Mouse (Mus musculus) G1E-ER4 (cell line): ENCODE results near the gene Foxm1. TPM values are rescaled to one million over a fixed set of nuclear protein-coding genes. Genes with fewer than 3 reads are reported as not detected.

ENCODE experiments used
- GATA1 ChIP-seq: IDR thresholded peaks from one replicate; pipeline ENCODE4 v1.8.0; 2012; ENCODE audit warnings: low read length, inconsistent platforms
- polyA plus RNA-seq: library from polyadenylated mRNA; stranded (reverse); fragments of >175 nt; gene quantifications from 2 replicates; pipeline ENCODE4 v1.2.3, GENCODE M21; 2012

The Foxm1 gene
- polyA plus RNA-seq, 1 experiment = 59.5 TPM

DNA sequence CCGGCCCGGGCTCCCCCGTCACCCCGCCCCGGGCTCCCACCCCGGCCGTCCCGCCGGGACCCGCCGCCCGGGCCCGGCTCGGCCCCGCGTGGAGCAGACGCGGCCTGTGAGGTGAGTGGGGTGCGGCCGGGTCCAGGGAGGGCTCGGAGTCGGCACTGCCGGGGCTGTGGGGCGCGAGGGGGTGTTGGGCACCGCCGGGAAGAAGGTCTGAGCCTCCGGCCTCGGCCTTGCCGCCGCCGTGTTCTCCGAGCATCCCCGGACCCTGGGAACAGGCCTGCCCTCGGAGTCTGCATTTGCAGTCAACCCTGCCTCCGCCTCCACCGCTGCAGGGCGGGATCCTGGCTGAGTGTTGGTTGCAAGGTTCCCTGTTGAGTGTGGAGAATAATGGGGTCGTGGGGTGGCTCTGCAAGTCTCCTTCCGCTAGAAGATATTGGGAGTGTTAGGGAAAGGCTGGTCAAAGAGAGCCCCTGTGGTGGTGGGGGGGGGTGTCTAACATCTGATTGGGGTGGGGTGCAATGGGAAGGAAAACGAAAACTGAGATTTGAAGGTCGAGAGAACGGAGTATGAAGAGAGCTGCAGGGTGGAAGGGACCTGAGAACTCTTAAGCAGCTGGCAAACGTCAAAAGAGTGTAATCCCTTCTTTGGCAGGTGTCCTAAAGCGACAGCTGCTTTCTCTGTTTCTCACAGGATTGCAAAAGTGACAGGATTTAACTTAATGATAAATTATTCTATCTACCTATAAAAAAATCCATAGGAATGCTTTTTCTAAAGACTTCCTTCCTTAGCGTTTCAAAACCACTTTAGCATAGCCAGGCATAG, 449 bp downstream of the Foxm1 start:
- TF ChIP-seq GATA1 = no peak

DNA sequence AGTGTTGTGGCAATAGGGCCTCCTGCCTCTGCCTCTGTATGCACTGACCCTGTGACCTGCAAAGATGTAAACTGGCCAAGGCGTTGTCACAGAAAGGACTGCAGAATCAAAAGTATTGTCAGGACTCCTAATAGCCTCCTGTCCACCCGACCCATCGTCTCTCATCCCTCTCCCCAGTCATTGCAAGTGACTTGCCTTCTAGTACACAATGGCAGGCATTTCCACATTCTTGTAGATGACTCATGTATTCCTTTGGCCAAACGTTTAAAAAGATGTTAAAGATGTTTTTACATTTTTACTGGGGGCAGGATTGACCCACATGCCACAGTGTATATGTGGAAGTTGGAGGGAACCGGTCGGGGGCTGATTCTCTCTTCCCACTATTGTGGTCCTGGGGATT, 2.0 kb downstream of the Foxm1 start:
- TF ChIP-seq GATA1 = no peak

DNA sequence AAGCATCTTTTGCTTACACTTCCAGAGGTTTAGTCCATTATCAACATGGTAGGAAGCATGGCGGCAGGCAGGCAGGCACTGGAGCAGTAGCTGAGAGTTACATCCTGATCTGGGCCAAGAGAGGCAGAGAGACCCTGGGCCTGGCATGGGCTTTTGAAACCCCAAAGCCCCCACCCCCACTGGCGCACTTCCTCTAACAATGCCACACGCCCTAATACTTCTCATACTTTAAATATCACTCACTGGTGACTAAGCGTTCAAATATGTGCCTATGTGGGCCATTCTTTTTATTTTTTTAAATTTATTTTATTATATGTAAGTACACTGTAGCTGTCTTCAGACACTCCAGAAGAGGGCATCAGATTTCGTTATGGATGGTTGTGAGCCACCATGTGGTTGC, 3.7 kb downstream of the Foxm1 start:
- no peak for TF ChIP-seq GATA1

DNA sequence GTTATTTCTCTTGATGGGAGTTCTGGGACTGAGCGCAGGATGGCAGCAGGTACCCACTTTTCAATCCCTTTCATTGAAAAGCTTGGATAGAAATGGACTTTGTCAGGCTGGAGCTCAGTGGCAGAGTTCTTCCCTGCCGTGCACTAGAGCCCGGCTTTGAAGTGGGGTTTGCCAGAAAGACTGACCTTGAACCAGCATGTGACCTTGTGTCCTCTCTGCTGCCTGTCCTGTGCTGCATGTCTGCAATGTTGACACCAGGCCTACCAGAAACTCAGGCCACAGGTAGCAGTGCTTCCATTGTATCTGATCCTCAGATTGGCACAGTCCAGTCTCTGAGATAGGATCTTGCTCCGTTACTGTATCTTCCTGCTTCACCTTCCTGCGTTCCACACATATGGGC, 7.3 kb downstream of the Foxm1 start:
- no peak for TF ChIP-seq GATA1

DNA sequence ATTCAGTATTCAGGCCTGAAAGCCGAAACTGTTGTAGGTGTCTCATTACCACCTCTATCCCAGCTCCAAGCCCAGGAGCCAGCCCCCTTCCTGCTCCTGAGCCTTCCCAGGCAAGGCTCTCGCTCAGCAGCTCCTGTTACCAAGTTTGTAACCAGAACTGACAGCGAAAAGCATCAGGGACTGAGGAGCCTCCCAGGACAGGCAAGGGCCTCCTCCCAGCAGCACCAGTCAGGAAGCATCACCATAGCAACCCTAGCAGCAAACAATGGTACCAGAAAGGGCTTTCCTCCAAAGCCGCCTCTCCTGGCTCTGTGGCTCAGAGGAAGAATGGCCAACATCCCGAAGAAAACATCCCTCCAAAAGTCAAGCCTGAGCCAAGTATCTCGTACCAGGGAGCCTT, 12.4 kb downstream of the Foxm1 start, which contains the start of the genes Tex52 and Gm44596:
Gene Tex52 (plus strand): TSS at position 265 of the 400 bp plus-strand sequence.
Gene Gm44596 (plus strand): TSS at position 312 of the 400 bp plus-strand sequence.
- no peak for TF ChIP-seq GATA1

DNA sequence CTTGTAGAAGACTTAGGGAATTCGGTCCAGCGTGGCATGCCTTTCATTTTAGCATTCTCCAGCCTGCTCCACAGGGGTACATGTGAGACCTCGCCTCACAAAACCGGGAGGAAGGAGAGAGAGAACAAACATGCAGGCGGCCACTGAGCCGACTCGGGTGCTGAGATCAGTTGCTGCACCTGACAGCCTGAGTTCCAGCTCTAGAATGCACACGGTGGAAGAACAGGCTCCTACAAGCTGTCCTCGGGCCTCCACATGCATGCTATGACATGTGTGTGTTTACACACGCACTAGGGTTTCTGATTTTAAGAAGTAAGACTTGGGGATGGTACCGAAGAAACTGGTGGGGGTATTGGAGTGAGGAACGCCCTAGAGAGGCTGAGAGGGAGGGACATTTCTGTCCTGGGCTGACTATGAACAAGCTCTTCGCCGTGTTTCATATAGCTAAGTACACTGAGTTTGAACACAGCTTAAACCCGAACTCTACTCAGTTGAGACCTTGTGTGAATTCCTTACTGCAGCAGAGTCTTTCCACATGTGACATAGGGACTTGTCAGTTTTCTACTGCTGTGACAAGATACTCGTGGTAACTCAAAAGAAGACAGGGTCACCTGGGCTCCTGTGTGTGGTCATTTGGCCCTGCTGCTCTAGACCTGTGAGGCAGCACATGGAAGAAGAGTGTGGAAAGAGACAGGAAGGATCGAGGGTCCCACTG, 13.8 kb downstream of the Foxm1 start:
- TF ChIP-seq GATA1 = no peak

DNA sequence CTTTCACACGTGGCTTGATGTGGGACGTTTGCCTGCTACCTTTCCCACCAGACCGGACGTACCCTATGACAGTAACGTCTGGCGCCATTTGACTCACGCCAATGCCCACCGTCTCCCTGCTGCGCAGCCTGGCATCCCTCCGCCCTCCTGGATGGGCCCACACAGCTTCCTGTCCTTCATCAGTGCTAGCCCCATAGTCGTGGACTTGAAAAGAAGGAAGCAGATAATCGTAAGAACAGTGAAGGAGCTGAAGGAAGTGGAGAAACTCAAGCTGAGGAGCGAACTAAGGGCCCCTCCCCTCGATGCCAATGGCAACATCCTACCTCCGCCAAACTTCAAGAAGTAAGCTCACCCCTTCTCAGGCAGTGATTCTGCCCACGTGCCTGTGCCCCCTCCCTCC, 16.9 kb downstream of the Foxm1 start:
- no peak for TF ChIP-seq GATA1

DNA sequence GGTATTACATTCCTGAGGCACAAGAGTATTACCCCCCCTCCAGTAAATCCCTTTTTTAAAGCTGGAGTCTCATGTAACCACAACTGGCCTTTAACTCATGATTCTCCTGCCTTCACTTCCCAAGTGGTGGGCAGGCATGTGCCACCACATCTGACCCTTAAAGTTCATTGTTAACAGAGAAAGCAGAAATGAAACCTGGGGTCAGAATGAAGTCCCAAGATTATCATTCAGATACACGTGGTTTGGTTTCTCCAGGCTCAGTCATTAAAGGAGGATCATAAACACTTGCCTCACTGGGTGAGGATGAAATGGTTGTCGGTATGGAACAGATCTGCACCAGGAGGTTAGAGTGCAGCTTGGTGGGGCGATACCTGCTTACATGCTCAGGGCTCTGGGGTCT, 18.5 kb downstream of the Foxm1 start:
- TF ChIP-seq GATA1 = no peak

DNA sequence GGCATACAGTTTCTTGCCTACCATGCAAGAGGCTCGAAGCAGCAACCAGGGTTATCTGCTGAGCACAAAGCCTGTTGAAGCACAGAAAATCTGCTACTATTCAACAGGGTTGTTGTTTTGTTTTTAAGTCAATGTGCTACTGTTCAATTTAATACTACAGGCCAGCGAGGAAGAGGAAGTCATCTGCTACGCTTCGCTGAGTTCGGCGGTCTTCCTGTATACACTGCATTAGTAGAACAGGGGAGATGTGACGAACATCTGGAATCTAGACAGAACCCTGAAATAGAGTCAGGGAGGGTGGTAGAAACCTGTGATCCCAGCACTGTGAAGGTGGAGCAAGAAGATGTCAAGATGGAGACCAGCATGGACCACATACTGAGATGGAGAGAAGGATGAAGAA, 21.0 kb downstream of the Foxm1 start:
- TF ChIP-seq GATA1 = no peak

DNA sequence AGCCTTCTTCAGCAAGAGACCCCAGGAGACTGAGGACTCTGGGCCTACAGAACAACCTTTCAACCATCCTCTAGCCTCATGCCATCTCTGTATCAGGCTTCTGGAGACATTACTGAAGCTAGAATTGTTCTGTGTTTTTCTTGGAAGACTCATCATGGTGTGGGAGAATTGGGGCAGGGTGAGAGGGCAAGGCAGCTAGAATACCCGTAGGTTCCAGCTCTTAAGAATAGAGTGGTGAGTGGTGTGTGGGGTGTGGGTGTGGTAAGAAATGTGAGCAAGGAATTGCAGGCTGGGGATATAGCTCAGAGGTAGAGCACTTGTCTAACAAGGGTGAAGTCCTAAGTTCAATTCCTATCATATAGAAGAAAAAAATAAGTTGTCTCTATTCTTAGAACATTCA, 22.3 kb downstream of the Foxm1 start:
- TF ChIP-seq GATA1 = no peak

DNA sequence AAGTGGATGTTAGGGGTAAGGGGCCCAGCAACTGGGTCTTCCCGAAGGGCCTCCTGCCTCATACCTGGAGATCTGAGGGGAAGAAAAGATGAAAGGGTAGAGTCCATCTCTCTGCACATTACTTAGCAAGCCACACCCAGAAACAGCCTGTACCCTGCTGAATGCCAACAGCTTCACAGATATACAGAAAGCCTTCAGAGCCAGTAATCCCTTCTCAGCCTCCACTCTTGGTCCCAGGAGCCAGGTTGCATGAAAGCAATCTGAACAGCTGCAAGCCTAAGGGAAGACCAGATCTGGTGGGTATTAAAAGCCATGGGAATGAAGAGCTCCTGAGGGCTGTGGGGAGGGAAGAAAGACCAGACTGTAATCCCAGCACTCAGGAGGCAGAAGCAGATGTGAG, 26.4 kb downstream of the Foxm1 start:
- TF ChIP-seq GATA1 = no peak

DNA sequence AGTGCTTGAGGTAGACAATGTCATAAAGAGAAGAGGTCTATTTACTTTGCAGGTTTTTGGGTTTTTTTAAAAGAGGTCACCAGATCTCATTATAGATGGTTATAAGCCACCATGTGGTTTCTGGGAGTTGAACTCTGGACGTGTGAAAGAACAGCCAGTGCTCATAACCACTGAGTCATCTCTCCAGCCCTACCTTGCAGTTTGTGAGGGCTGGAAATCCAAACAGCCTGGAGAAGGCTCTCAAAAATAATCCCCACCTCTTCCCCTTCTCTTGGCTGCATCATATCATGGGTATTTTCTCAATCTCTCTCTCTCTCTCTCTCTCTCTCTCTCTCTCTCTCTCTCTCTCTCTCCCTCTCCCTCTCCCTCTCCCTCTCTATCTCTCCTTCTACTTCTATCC, 27.9 kb downstream of the Foxm1 start:
- TF ChIP-seq GATA1 = no peak

DNA sequence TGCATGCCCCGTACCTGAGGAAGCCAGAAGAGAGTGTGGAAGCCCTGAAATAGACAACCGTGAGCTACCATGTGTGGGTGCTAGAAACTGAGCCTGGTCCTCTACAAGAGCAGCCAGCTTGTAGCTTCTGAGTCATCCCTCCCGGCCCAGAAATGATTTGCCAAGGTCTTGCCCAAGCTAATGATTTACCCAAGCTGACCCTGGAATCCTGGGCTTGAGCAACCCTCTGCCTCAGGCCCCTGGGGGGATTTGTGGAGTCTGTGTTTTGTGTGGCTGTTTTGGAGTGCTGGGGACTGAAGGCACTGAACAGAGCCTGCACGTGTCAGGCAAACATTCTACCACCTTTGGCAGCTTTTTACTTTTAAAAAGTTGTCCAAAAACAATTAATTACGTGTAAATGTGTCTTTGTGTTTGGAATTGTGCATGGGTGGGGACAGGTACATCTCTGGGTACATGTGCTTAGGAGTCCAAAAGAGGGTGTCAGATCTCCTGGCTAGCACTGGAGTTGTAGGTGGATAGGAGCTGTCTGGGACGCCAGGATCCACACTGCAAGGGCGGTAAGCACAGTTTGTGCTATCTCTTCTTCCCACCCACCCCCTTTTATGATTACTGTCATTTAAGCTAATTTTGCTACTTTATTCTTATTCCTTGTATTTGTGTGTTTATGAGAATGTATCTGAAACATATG, 35.0 kb downstream of the Foxm1 start:
- TF ChIP-seq GATA1 = no peak

DNA sequence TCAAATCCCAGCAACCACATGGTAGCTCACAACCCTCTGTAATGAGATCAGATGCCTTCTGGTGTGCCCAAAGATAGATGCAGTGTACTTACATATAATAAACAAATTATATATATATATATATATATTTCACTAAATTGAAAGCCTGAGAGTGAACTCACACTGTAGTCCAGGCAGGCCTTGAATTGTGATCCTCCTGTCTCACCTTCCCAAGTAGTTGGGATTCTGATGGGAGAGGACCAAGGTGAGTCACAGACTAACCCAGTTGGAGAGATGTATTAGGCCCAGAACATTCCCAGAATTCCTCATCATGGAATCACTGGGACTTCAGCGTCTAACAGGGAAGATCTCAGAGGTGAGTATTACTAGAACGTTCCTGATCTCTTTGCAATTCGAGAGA, 36.2 kb downstream of the Foxm1 start, which contains the start of gene Nrip2:
Gene Nrip2 (plus strand): TSS at position 301 of the 400 bp plus-strand sequence.
- TF ChIP-seq GATA1 = no peak

DNA sequence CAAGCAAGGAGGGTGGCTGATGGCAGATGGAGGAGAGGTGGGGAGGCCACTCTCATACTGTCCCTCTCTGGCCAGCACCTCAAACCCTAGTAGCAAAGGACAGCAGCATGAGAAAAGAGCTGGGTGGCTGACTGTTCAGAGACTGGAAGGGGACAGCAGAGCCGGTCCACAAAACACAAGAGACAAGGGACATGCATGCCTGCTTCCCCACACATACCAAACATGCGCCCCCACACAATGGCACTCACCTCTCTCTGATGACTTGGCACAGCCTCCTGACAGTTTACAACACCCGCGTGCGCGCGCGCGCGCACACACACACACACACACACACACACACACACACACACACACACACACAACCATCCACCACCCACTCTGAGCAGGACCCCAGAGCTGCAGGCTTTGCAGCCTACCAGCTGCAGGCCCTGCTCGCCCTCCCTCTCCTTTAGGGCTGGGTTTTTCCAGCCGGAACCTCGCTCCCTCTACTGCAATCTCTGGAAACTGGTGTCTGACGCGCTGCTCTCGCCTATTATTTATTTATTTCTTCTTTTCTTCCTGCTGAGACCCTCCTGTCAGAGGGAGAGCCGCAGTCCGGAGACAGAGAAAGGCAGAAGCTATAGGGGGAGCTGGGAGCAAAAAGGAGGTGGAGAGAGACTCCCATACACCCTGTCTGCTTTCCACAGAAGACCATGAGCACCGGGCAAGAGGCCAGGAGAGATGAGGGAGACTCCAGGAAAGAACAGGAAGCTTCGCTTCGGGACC, 36.8 kb downstream of the Foxm1 start:
- TF ChIP-seq GATA1 = no peak
